Mouse (Mus musculus) cortical plate, adult 2 months (tissue): ENCODE data around the gene Fgf10. TPM values are rescaled to one million over a fixed set of nuclear protein-coding genes. Genes with fewer than 3 reads are reported as not detected.

Source experiments
- H3K27ac ChIP-seq: fragments of 200-500 bp; 2 replicates; pipeline ENCODE4 v1.5.1; 2012; ENCODE audit warnings: low read length, control low read depth, inconsistent platforms; ENCODE audit not compliant: insufficient read depth
- H3K4me1 ChIP-seq: fragments of 200-500 bp; 2 replicates; pipeline ENCODE4 v1.6.1; 2011; ENCODE audit warnings: low read length; ENCODE audit not compliant: control insufficient read depth, insufficient read depth
- H3K4me3 ChIP-seq: fragments of 200-500 bp; 2 replicates; pipeline ENCODE4 v1.5.1; 2011; ENCODE audit warnings: mild to moderate bottlenecking, low read length, control low read depth; ENCODE audit not compliant: insufficient read depth
- CTCF ChIP-seq: fragments of 200-500 bp; IDR thresholded peaks from 2 replicates; pipeline ENCODE4 v1.5.1; 2011; ENCODE audit warnings: mild to moderate bottlenecking, control low read depth, low read length; ENCODE audit not compliant: insufficient read depth; ENCODE audit errors: extremely low read depth
- POLR2A ChIP-seq: fragments of 200-500 bp; IDR thresholded peaks from 2 replicates; pipeline ENCODE4 v1.6.1; 2011; ENCODE audit warnings: mild to moderate bottlenecking, low read length, control low read depth; ENCODE audit not compliant: insufficient read depth; ENCODE audit errors: extremely low read depth
- polyA plus RNA-seq: library from polyadenylated mRNA; depleted of rRNA; stranded (reverse); fragments of >200 nt; gene quantifications from 2 replicates; pipeline ENCODE4 v1.2.3, GENCODE M21; 2012

The Fgf10 gene
- polyA plus RNA-seq, 1 experiment, result 2.2 TPM

- no peak overlapping the region for H3K27ac ChIP-seq
- no peak overlapping the region for H3K4me3 ChIP-seq
- no peaks in the 10 kb centered on the region for H3K4me1 ChIP-seq
- no peak for TF ChIP-seq CTCF
- TF ChIP-seq POLR2A, result no peak
Observed at GRCm38 (mm10) chr13:118754024-118754423, 84.4 kb downstream of the Fgf10 start.

GRCm38 (mm10) chr13:118759021-118759420 is 89.4 kb downstream of the Fgf10 start:
- Histone ChIP-seq H3K4me3 (no peak overlapping the region), H3K4me1 (no peaks in the 10 kb centered on the region), H3K27ac (no peak overlapping the region)
- TF ChIP-seq CTCF, result no peak
- no peak for TF ChIP-seq POLR2A

- Histone ChIP-seq H3K4me1 (no peaks in the 10 kb centered on the region), H3K4me3 (no peak overlapping the region), H3K27ac (no peak overlapping the region)
- TF ChIP-seq CTCF, result no peak
- TF ChIP-seq POLR2A, result no peak
Observed at GRCm38 (mm10) chr13:118762982-118763381, 93.4 kb downstream of the Fgf10 start.

GRCm38 (mm10) chr13:118772188-118772587 is 102.6 kb downstream of the Fgf10 start:
- TF ChIP-seq POLR2A (no peak), CTCF (no peak)
- no peak overlapping the region for H3K27ac ChIP-seq
- no peak overlapping the region for H3K4me3 ChIP-seq
- no peaks in the 10 kb centered on the region for H3K4me1 ChIP-seq

GRCm38 (mm10) chr13:118775148-118775547 is 105.6 kb downstream of the Fgf10 start:
- no peak for TF ChIP-seq CTCF
- no peak for TF ChIP-seq POLR2A
- no peak overlapping the region for H3K27ac ChIP-seq

GRCm38 (mm10) chr13:118779161-118779560 is 109.6 kb downstream of the Fgf10 start:
- no peak overlapping the region for H3K27ac ChIP-seq
- no peaks in the 10 kb centered on the region for H3K4me1 ChIP-seq
- no peak overlapping the region for H3K4me3 ChIP-seq
- TF ChIP-seq POLR2A (no peak), CTCF (no peak)

More at GRCm38 (mm10) chr13:118775148-118775547, 105.6 kb downstream of the Fgf10 start:
- Histone ChIP-seq H3K4me3 (no peak overlapping the region), H3K4me1 (no peaks in the 10 kb centered on the region)

GRCm38 (mm10) chr13:118791753-118792152 is 122.2 kb downstream of the Fgf10 start:
- no peak overlapping the region for H3K4me3 ChIP-seq
- H3K4me1 ChIP-seq, result no peaks in the 10 kb centered on the region
- no peak for TF ChIP-seq CTCF
- no peak for TF ChIP-seq POLR2A
- no peak overlapping the region for H3K27ac ChIP-seq

GRCm38 (mm10) chr13:118792198-118792597 is 122.6 kb downstream of the Fgf10 start:
- TF ChIP-seq POLR2A (no peak), CTCF (no peak)
- H3K27ac ChIP-seq, result no peak overlapping the region
- H3K4me3 ChIP-seq, result no peak overlapping the region
- no peaks in the 10 kb centered on the region for H3K4me1 ChIP-seq

- Histone ChIP-seq H3K4me1 (no peaks in the 10 kb centered on the region), H3K4me3 (no peak overlapping the region), H3K27ac (no peak overlapping the region)
- TF ChIP-seq CTCF (no peak), POLR2A (no peak)
Observed at GRCm38 (mm10) chr13:118800176-118800575, 130.6 kb downstream of the Fgf10 start.

- TF ChIP-seq CTCF, result no peak
- no peak for TF ChIP-seq POLR2A
- H3K4me3 ChIP-seq, result no peak overlapping the region
- H3K4me1 ChIP-seq, result no peaks in the 10 kb centered on the region
- H3K27ac ChIP-seq, result no peak overlapping the region
Observed at GRCm38 (mm10) chr13:118806662-118807061, 137.1 kb downstream of the Fgf10 start.

GRCm38 (mm10) chr13:118819785-118820184 is 150.2 kb downstream of the Fgf10 start:
- Histone ChIP-seq H3K4me3 (no peak overlapping the region), H3K4me1 (no peaks in the 10 kb centered on the region), H3K27ac (no peak overlapping the region)
- TF ChIP-seq POLR2A (no peak), CTCF (no peak)
